Mouse (Mus musculus) heart, adult 2 months (tissue): ENCODE data around the gene Trpv2.

Experiments used
- CTCF ChIP-seq: fragments of 200-600 bp; IDR thresholded peaks from 2 replicates; pipeline ENCODE4 v1.8.1; 2022; ENCODE audit warnings: antibody characterized with exemption, mild to moderate bottlenecking, moderate library complexity
- EP300 ChIP-seq: fragments of 200-500 bp; IDR thresholded peaks from 2 replicates; pipeline ENCODE4 v1.6.1; 2011; ENCODE audit warnings: low read depth, low read length, control low read depth; ENCODE audit not compliant: insufficient read depth
- POLR2A ChIP-seq: fragments of 200-500 bp; IDR thresholded peaks from 2 replicates; pipeline ENCODE4 v1.6.1; 2011; ENCODE audit warnings: mild to moderate bottlenecking, low read depth, low read length, control low read depth; ENCODE audit not compliant: insufficient read depth

- TF ChIP-seq CTCF (no peak), POLR2A (no peak), EP300 (no peak)
Measured at GRCm38 (mm10) chr11:62621079-62621478, 46.8 kb downstream of the Trpv2 start.
